Mouse (Mus musculus): ENCODE data around the gene Gm6034.
"Not testable (repeated sequence)": the region's sequence is repeated elsewhere in the genome, so short reads cannot be mapped to it uniquely, and the experiment has no call there.

Gm6034 gene

DNA sequence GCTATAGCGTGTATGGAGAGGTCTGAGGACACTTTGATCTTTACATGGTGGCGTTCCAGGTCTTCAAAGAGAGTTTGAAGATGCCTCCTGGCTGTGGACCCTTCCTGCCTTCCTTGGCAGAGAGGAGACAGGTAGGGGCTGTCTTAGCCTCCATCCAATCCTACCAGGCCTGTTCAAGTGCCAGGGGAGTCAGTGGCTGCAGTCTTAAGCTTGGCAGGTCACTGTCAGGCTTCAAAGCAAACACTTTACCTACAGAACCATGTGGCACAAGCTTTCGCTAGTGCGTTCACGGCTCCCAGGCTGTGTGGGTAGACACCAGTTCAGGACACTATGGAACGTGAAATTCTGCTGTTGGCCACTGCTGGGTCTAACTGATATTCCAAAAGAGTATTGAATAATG, 19.8 kb upstream of the Gm6034 start:
- DNase-seq (ENCODE audit: low read depth, low spot score), result no peak

GRCm38 (mm10) chr17:36023710-36024654, 18.8 kb upstream of the Gm6034 start:
- DNase-seq (ENCODE audit: low read depth, low spot score), result peak; percentile 62

DNA sequence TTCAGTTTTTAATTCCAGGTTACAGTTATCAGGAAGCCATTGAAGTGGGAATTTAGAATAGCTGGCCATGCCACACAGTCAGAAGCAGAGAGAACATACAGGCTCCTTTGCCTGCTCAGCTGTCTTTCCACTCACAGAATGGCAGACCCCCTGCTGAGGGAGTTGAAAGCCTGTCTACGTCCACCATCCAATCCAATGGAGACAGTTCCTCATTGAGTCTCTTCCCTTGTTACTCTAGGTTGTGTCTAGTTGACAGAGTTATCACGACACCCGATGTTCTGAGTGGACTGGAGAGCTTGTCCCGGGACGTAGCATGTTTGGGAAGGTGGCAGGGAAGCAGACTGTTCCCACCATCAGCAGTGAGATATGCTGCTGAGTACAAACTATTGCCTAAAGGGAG, 17.6 kb upstream of the Gm6034 start:
- DNase-seq (ENCODE audit: low read depth, low spot score), result no peak

DNA sequence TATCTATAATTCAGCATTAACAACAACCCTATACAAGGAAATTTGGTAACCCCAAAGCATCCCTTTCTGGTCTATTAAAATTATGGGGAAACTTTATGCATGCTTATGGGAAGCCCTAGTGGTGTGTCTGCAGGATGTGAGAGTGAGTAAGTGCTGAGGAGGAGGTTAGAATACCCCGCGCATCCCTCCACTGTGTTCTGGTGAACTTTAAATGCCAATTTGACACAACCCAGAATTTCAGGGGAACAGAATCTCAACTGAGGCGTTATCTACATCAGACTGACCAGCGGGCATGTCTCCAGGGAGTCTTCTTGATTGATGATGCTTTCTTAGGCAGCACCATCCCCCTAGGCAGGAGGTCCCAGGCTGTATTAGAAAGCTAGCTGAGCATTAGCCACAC, 16.9 kb upstream of the Gm6034 start:
- no peak for DNase-seq (ENCODE audit: low read depth, low spot score)

- no peak for DNase-seq (ENCODE audit: low read depth, low spot score)
These were observed 15.1 kb upstream of the Gm6034 start for GRCm38 (mm10) chr17:36027663-36028062.

DNA sequence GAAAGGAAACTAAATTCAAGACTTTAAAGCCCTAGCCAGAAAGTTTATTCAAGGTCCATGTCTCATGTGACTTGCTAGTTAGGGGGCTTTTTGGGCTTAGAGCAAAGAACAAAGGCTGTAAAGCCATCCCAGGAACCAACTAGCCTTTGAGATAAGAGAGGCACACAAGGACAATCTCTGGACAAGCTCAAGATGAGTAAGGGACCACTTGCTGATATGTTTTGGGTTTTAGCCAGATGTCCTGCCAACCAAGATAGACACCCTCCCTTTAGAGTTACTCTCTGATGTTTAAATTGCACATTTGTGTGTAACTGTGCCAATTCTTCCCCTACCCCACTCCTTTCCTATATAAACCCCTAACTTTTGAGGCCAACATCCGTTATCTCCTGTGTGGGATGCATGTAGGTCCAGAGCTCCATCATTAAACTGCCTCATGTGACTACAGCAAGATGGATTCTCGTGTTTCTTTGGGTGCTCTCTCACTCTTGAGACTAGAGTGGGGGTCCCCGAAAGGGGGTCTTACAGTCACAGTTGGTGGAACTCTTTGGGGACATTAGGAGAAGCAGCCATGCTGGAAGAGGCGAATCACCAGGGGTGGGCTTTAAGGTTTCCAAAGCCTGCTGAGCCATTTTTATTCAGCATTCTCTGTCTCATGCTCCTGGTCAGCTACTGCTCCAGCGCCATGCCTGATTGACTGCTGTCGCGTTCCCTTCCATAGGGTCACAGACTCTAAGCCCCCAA, 13.7 kb upstream of the Gm6034 start:
- DNase-seq (ENCODE audit: low read depth, low spot score), result no peak

- not testable (repeated sequence) for DNase-seq (ENCODE audit: low read depth, low spot score)
These were observed 12.6 kb upstream of the Gm6034 start for GRCm38 (mm10) chr17:36030046-36030702.

DNA sequence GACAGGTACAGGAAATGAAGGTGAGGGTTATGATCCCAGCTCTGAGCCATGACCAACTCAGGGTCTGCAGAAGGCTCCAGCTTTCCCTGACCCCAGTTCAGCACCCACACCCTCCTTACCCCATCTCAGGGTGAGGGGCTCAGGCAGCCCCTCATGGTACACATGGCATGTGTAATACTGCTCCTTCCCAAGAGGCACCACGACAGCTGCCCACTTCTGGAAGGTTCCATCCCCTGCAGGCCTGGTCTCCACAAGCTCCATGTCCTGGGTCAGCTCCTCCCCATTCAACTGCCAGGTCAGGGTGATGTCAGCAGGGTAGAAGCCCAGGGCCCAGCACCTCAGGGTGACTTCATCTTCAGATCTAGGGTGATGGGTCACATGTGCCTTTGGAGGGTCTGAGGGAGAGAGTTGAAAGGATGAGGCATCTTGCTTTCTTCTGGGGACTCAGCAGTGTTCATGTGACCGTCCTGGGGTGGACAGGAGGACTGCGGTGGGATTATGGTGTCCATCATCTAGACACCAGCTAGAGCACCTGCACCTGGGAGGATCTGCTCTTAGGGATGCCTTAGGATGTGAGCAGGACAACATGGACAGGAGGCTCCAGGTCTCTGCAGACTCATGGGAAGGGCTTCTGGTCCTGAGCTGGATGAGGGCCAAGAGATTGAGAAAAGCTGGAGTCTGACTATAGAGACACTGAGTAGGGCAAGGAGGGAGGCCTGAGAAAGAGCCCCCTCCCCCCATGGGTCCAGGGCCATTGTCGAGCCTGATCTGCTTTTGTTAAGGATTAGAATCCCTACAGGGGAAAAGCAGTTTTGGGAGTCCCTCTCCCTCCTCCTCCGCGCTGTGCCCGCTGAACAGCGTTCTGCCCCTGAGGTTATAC, 11.8 kb upstream of the Gm6034 start:
- DNase-seq (ENCODE audit: low read depth, low spot score), result not testable (repeated sequence)

GRCm38 (mm10) chr17:36031583-36032331, 11.0 kb upstream of the Gm6034 start:
- DNase-seq (ENCODE audit: low read depth, low spot score), result peak; percentile 67

GRCm38 (mm10) chr17:36032351-36032875, 10.3 kb upstream of the Gm6034 start, which contains the start of gene H2-T23:
Gene H2-T23, minus strand, starts transcription at chr17:36032855.
- DNase-seq (ENCODE audit: low read depth, low spot score), result peak; percentile 81

DNA sequence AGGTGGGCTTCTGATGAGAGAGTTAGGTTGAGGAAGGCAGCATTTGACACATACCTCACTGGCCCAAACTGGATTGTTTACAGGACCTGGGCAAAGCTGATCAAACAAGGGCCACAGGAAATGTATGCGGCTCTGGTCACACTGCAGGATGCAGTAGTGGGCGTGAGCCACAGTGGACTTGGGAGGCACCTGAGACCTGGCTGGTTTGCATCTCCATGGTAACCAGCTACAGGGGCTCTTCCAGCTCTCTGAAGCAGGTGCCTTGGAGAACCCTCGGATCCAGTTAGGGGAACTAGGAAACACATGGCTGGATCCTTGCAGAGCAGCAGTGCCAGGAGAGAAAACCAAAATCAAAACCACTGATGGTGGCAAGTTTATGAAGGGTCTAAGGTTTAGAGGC, 8.2 kb upstream of the Gm6034 start:
- not testable (repeated sequence) for DNase-seq (ENCODE audit: low read depth, low spot score)

- peak; percentile 78 for DNase-seq (ENCODE audit: low read depth, low spot score)
These were observed 7.6 kb upstream of the Gm6034 start for GRCm38 (mm10) chr17:36035010-36035638.

GRCm38 (mm10) chr17:36036126-36036525, 6.6 kb upstream of the Gm6034 start:
- DNase-seq (ENCODE audit: low read depth, low spot score), result peak; percentile 43

DNA sequence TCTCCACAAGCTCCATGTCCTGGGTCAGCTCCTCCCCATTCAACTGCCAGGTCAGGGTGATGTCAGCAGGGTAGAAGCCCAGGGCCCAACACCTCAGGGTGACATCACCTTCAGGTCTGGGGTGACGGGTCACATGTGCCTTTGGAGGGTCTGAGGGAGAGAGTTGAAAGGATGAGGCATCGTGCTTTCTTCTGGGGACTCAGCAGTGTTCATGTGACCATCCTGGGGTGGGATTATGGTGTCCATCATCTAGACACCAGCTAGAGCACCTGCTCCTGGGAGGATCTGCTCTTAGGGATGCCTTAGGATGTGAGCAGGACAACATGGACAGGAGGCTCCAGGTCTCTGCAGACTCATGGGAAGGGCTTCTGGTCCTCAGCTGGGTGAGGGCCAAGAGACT, 2.2 kb upstream of the Gm6034 start:
- not testable (repeated sequence) for DNase-seq (ENCODE audit: low read depth, low spot score)

GRCm38 (mm10) chr17:36042055-36042454, 706 bp upstream of the Gm6034 start:
- not testable (repeated sequence) for DNase-seq (ENCODE audit: low read depth, low spot score)

DNA sequence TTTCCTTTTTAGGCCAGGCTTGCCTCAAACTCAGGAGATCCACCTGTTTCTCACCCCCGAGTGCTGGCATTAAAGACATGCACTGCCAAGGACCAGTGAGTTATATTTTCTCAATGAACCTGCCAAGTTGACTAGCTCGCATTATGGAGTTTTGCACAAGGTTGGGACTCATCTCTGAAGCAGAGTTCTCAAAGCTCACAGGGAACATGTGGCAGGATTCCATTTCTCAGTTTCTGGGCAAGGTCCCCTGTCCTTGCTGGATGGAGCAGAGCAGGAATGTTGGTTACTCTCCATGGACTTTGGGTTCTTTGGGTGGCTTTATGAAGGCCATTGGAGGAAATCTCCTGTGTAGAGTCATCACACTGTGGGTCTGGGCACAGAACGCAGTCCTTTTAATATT, 525 bp downstream of the Gm6034 start:
- peak; percentile 38 for DNase-seq (ENCODE audit: low read depth, low spot score)

DNA sequence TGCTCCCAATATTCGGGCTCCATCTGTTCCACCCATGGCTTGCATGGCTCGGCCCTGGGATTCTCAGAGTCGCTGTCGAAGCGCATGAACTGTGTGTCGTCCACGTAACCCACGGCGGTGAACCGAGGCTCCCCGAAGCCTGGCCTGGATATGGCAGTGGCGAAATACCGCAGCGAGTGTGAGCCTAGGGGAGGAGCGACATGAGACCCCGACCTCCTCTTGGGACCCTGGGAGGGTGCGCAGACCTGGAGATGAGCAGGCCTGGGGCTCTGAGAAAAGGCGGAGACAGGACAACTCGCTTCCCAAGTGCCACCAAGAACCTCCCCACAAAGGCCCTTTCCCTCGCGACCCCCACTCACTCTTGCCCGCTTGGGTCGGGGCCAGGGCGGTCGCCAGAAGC, 15.2 kb downstream of the Gm6034 start:
- not testable (repeated sequence) for DNase-seq (ENCODE audit: low read depth, low spot score)

GRCm38 (mm10) chr17:36058362-36058761, 15.6 kb downstream of the Gm6034 start, which contains the start of gene Gm11127:
Gene Gm11127, minus strand, starts transcription at chr17:36058371.
- DNase-seq (ENCODE audit: low read depth, low spot score), result not testable (repeated sequence)

DNA sequence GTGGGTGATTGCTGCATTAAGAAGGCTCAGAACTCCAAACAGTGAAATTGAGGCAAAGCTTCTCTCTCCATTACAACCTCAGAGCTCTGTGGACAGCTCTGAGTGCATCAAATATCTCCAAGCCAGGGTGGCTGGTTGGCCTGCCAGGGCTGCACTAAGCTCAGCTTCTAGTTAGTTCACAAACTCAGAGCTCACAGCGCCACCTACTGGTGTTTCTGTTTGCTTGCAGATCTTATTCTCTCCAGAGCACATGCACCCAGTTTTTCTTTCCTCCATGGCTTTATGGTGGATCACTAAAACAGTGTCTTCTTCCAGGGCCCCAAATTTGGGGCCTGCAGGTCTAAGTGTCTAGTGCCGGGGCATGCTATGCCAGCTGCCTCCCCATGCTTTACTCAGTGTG, 18.1 kb downstream of the Gm6034 start:
- peak; percentile 93 for DNase-seq (ENCODE audit: low read depth, low spot score)

Measured in CD4-positive, CD25-positive, alpha-beta regulatory T cell, adult 2 months (primary cell).